Mouse (Mus musculus) bone marrow macrophage, adult 2 months (primary cell): ENCODE measurements around the gene Iqce.

ENCODE experiments used
- CTCF ChIP-seq: IDR thresholded peaks from 2 replicates; pipeline ENCODE4 v1.5.1; 2012; ENCODE audit warnings: low read depth, mild to moderate bottlenecking, low read length, moderate library complexity
- POLR2A ChIP-seq: IDR thresholded peaks from 2 replicates; pipeline ENCODE4 v1.6.1; 2012; ENCODE audit warnings: mild to moderate bottlenecking, low read depth, low read length, borderline replicate concordance

DNA sequence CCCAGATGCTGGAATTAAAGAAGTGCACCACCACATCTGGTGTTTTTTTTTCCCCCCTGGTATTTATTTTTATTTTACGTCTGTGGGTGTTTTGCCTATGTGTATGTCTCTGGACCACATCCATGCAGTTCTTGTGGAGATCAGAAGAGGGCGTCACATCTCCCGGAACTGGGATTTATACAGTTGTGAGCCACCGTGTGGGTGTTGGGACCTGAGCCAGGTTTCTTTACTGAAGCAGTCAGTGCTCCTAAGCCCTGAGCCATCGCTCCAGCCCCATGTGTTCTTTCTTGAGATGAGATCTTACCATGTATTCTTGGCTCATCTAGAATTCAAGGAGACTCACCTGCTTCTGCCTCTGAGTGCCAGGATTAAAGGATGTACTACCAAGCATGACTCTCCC lies 8.9 kb upstream of the Iqce start:
- TF ChIP-seq POLR2A (no peak), CTCF (no peak)
